ENCODE assay signal across 7 mouse cellular contexts in the genomic region with DNA sequence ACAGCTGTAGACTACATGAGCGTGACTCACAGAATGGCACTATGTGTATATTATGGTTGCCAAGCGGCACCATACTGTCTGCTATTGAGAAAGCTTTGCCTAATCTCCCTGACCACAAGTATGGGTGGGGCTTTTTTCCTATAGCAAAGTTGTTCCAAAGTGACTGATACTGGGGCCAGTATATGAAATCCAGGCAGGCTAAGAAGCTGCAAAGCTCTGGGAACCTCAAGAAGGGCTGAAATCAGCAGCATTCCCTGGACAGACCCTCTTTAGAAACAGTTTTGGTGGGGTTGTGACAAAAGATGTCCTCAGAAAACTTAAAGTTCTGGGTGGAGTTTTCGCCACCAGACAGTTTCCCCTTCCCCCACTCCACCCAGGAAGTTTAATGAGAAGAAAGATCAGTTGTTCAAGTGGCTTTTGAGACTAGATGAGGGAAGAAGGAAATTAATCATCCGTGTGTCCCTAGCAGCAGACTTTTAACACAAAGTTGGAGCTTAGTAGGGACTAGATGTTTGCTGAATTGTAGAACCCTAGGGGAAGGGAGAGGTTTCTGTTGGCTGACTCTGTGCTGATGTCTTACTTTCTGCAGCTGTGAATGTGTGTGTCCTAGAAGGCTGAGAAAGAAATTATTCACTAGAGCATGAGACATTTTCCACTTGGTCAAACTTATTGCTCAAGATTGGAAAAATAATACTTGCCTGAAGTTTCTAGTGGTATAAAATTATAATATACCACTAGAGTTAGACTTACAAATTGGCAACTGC. TPM values are rescaled to one million over a fixed set of nuclear protein-coding genes. Genes with fewer than 3 reads are reported as not detected.
DNase-seq lines count a peak whose midpoint lies in the region; ATAC-seq and TF ChIP-seq lines count a peak whose summit lies in the region.

No protein-coding gene starts in this region.

- WGBS in bone marrow, adult 2 months: 9% methylated on average over 4 of the region's 4 CpGs
- WGBS in hindbrain, postnatal 0 days: 63% methylated on average over 4 of the region's 4 CpGs

- H3K4me2 ChIP-seq in hindbrain, postnatal 0 days (ENCODE audit: low read depth, low read length): no peak overlapping the region

- H3K4me3 ChIP-seq in bone marrow, adult 2 months (replicated peaks; ENCODE audit: control insufficient read depth, low read depth, low read length): no peak overlapping the region
- H3K4me3 ChIP-seq in hindbrain, postnatal 0 days (ENCODE audit: low read length): no peak overlapping the region

- no peak overlapping the region for H3K9ac ChIP-seq in hindbrain, postnatal 0 days (replicated peaks; ENCODE audit: low read length)

- peak; percentile 7 to 41 for DNase-seq in heart, postnatal 36 days
- peak; percentile 37 for DNase-seq in lung, postnatal 25 days (ENCODE audit: low spot score)
- DNase-seq in left cerebral cortex, adult 11 months (ENCODE audit: low spot score): no peak
- no peak for DNase-seq in hindbrain, postnatal 0 days (ENCODE audit: low spot score)
- DNase-seq in layer of hippocampus, adult 18-20 months (ENCODE audit: low spot score in 2 of 2): no peak

- no peak for TF ChIP-seq CTCF in bone marrow, adult 2 months (IDR thresholded peaks at IDR 0.05; ENCODE audit: control insufficient read depth, insufficient read depth, low read length)
- no peak for TF ChIP-seq CTCF in hindbrain, postnatal 0 days (IDR thresholded peaks at IDR 0.05; ENCODE audit: low read depth)

- H3K27me3 ChIP-seq in hindbrain, postnatal 0 days (ENCODE audit: insufficient read depth, low read length): no peaks in the 10 kb centered on the region; the same call in 1 of the 2 replicates

- H3K36me3 ChIP-seq in hindbrain, postnatal 0 days (ENCODE audit: insufficient read depth, low read length): no peaks in the 10 kb centered on the region

- H3K9me3 ChIP-seq in hindbrain, postnatal 0 days (ENCODE audit: low read length): no peaks in the 10 kb centered on the region

- intact Hi-C loops in heart, postnatal 36 days (cut with DNase I): loop anchor here (10.0 kb wide), 1 partner anchor 546 kb away; the partner anchor contains the start of gene Cysltr1

- ATAC-seq in CD4-positive, CD25-positive, alpha-beta regulatory T cell, adult 4 months: peak; percentile 80
- ATAC-seq in hindbrain, postnatal 0 days: no peak

- peak overlapping the region; percentile 85 for H3K27ac ChIP-seq in bone marrow, adult 2 months (ENCODE audit: control insufficient read depth, insufficient read depth, low read depth, low read length, poor library complexity)
- no peak overlapping the region for H3K27ac ChIP-seq in hindbrain, postnatal 0 days

- H3K4me1 ChIP-seq in bone marrow, adult 2 months (ENCODE audit: control insufficient read depth, insufficient read depth, low read length): no peaks in the 10 kb centered on the region
- H3K4me1 ChIP-seq in hindbrain, postnatal 0 days (ENCODE audit: insufficient read depth, low read length): no peaks in the 10 kb centered on the region

- TF ChIP-seq POLR2A in bone marrow, adult 2 months (IDR thresholded peaks at IDR 0.05; ENCODE audit: borderline replicate concordance, control insufficient read depth, low read depth, low read length): no peak

RNA-seq across cellular contexts. Expression of gene P2ry10b, which starts 2.2 kb away (rescaled TPM):
- 1 to 10 TPM; 6.1 to 7.2 TPM for polyA plus RNA-seq in CD4-positive, CD25-positive, alpha-beta regulatory T cell, adult 4 months (2017; shearing (Covaris generic))
- not detected in 2 replicates for polyA plus RNA-seq in bone marrow, adult 2 months (2011; ENCODE audit: insufficient read depth, insufficient read length, low replicate concordance, missing spikeins)
- total RNA-seq in heart, postnatal 36 days (2021): 1 to 10 TPM in 1 of 2 experiments, under 1 TPM in 1; 0.97 to 1.2 TPM
- 0.52 and 0.54 TPM in 2 replicates for total RNA-seq in hindbrain, postnatal 0 days (2014; rRNA removed)
- 0.25 and 0.30 TPM in 2 replicates for polyA plus RNA-seq in hindbrain, postnatal 0 days (2015; fragmentation: Nextera tagmentation; extraction: Ambion mirVana)
- total RNA-seq in layer of hippocampus, adult 18-20 months (2021): under 1 TPM; 0.30 to 0.33 TPM

Comparison
In these comparisons a context has a peak if more than half of its experiments do, and no peak if none do; other contexts are left out.
1. DNase-seq: peak in heart, postnatal 36 days (2 of 2) and lung, postnatal 25 days (single experiment); none in left cerebral cortex, adult 11 months (single experiment), hindbrain, postnatal 0 days (single experiment) and layer of hippocampus, adult 18-20 months (0 of 2).